Mouse (Mus musculus): ENCODE measurements around the gene Acsf2.

DNA sequence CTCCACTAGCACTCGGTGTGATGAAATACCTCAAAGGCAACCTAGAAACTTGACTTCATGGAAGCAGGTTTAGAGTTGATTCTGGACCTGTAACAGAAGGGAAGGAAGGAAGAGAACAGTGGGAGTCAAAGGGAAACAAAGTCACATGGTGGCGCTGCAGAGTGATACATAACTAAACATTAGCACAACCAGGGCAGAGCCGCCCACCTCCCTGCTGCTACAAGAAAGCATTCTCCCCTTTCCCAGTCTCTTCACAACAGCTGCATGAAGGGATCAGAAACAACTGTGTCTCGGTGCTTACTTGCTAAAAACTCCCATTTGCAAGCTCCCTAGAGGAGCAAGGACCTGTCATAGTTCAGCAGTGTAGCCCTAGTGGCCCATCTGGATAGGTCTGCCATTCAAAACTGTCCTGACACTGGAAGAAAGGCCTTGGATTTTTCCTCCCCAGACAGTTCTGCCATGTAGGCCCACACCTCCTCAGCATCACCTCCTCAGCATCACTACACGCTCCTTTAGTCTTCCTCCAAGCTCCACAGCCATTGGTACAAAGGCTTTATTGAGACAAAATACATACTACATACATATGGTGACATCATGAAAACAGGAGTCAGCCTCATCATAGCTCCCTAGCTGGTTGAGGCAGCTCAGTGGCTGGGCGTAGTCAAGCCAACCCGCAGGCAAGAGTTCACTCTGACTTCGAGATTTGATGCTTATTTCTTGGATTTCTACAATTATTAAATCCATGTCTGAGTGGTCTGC, 43.0 kb upstream of the Acsf2 start:
- TF ChIP-seq POLR2A (IDR thresholded peaks at IDR 0.05; ENCODE audit: insufficient read depth, low read length) (no peak), CTCF (IDR thresholded peaks at IDR 0.05; ENCODE audit: low read depth, low read length) (no peak)
